Mouse (Mus musculus) liver, postnatal 0 days (tissue): ENCODE results near the gene Wdr19.

Experiments used
- CTCF ChIP-seq: sonication (generic); IDR thresholded peaks from 2 replicates; pipeline ENCODE4 v1.5.1; 2016; ENCODE audit warnings: antibody characterized with exemption, low read depth
- EP300 ChIP-seq: IDR thresholded peaks from 2 replicates; pipeline ENCODE4 v1.6.1; 2016; ENCODE audit warnings: antibody characterized with exemption, low read depth, mild to moderate bottlenecking

- TF ChIP-seq CTCF = no peak
- TF ChIP-seq EP300 = no peak
Measured at GRCm38 (mm10) chr5:65305516-65305915, 106.0 kb downstream of the Wdr19 start.
